13 mouse cellular contexts compared by ENCODE assay signal in genomic region chr2:157306091-157307032, GRCm38 (mm10). TPM values are rescaled to one million over a fixed set of nuclear protein-coding genes. Genes with fewer than 3 reads are reported as not detected.
DNase-seq lines count a peak whose midpoint lies in the region; ATAC-seq lines count a peak whose summit lies in the region.
"Had no signal": no experiment of that assay in that cellular context is flagged by ENCODE, and none has a peak within 500 bp of the region (broad histone marks: within the 10 kb centered on the region; RNA-seq: fewer than 3 reads in every experiment).

No protein-coding gene starts in this region.

- H3K36me3 ChIP-seq in forebrain, embryonic 12.5 days (replicated peaks), result peaks cover 87% of the 10 kb centered on the region
- peaks cover 100% of the 10 kb centered on the region for H3K36me3 ChIP-seq in forebrain, embryonic 10.5 days (replicated peaks)
- peaks cover 23% of the 10 kb centered on the region for H3K36me3 ChIP-seq in limb, embryonic 11.5 days (ENCODE audit: control insufficient read depth, insufficient read depth, low read length)
- H3K36me3 ChIP-seq in limb, embryonic 10.5 days, result peaks cover 100% of the 10 kb centered on the region
- peaks cover 14% of the 10 kb centered on the region for H3K36me3 ChIP-seq in forebrain, embryonic 16.5 days (ENCODE audit: control insufficient read depth, insufficient read depth)
- peaks cover 60% of the 10 kb centered on the region for H3K36me3 ChIP-seq in stomach, embryonic 14.5 days (ENCODE audit: control insufficient read depth, insufficient read depth, low read length)

- no peaks in the 10 kb centered on the region for H3K27me3 ChIP-seq in forebrain, embryonic 12.5 days
- H3K27me3 ChIP-seq in forebrain, embryonic 10.5 days (ENCODE audit: poor library complexity, severe bottlenecking), result no peaks in the 10 kb centered on the region
- H3K27me3 ChIP-seq in limb, embryonic 11.5 days (ENCODE audit: control insufficient read depth, insufficient read depth, low read length), result no peaks in the 10 kb centered on the region
- H3K27me3 ChIP-seq in limb, embryonic 10.5 days (ENCODE audit: low read depth, poor library complexity, severe bottlenecking), result no peaks in the 10 kb centered on the region
- H3K27me3 ChIP-seq in forebrain, embryonic 16.5 days (replicated peaks; ENCODE audit: control insufficient read depth, insufficient read depth, low read length), result no peaks in the 10 kb centered on the region
- no peaks in the 10 kb centered on the region for H3K27me3 ChIP-seq in stomach, embryonic 14.5 days (ENCODE audit: control insufficient read depth, insufficient read depth, low read length)

- 80% methylated on average over 7 of the region's 7 CpGs for WGBS in forebrain, embryonic 12.5 days
- 91% methylated on average over 7 of the region's 7 CpGs for WGBS in forebrain, embryonic 10.5 days
- WGBS in limb, embryonic 11.5 days, result 83% methylated on average over 7 of the region's 7 CpGs
- WGBS in limb, embryonic 10.5 days, result 86% methylated on average over 7 of the region's 7 CpGs
- WGBS in forebrain, embryonic 16.5 days, result 60% methylated on average over 7 of the region's 7 CpGs
- WGBS in stomach, embryonic 14.5 days, result 52% methylated on average over 7 of the region's 7 CpGs

- peak overlapping the region; percentile 46 for H3K27ac ChIP-seq in forebrain, embryonic 12.5 days
- no peak overlapping the region for H3K27ac ChIP-seq in forebrain, embryonic 10.5 days
- 0 out of 2 replicates have a peak overlapping the region, but pooled peaks have one; percentile 23 for H3K27ac ChIP-seq in limb, embryonic 11.5 days (replicated peaks; ENCODE audit: low read depth, low read length)
- no peak overlapping the region for H3K27ac ChIP-seq in limb, embryonic 10.5 days
- H3K27ac ChIP-seq in forebrain, embryonic 16.5 days (ENCODE audit: low read length), result peak overlapping the region; percentile 54
- H3K27ac ChIP-seq in stomach, embryonic 14.5 days (ENCODE audit: low read length), result peak overlapping the region; percentile 77

- no peak for DNase-seq in forebrain, embryonic 10.5 days (ENCODE audit: extremely low spot score, low spot score)
- DNase-seq in limb, embryonic 11.5 days (ENCODE audit: low spot score), result no peak
- no peak for DNase-seq in limb, embryonic 10.5 days (ENCODE audit: low spot score)
- no peak for DNase-seq in kidney, postnatal 36 days
- no peak for DNase-seq in layer of hippocampus, postnatal 36 days
- DNase-seq: cerebellum, adult 9-10 months; heart, postnatal 10 days; kidney, adult 9 months had no signal

- no peaks in the 10 kb centered on the region for H3K9me3 ChIP-seq in forebrain, embryonic 12.5 days
- no peaks in the 10 kb centered on the region for H3K9me3 ChIP-seq in forebrain, embryonic 10.5 days
- H3K9me3 ChIP-seq in limb, embryonic 11.5 days (ENCODE audit: control insufficient read depth, low read length), result no peaks in the 10 kb centered on the region
- no peaks in the 10 kb centered on the region for H3K9me3 ChIP-seq in limb, embryonic 10.5 days (replicated peaks)
- no peaks in the 10 kb centered on the region for H3K9me3 ChIP-seq in forebrain, embryonic 16.5 days (ENCODE audit: control insufficient read depth, low read length)
- H3K9me3 ChIP-seq in stomach, embryonic 14.5 days (ENCODE audit: control insufficient read depth, low read depth, low read length), result no peaks in the 10 kb centered on the region

- ATAC-seq in forebrain, embryonic 12.5 days (ENCODE audit: low FRiP score), result no peak
- no peak for ATAC-seq in limb, embryonic 11.5 days (ENCODE audit: insufficient number of reproducible peaks, low FRiP score, low TSS enrichment, low read depth)
- ATAC-seq in forebrain, embryonic 16.5 days, result peak; percentile 52
- ATAC-seq in stomach, embryonic 14.5 days (ENCODE audit: insufficient number of reproducible peaks, insufficient read depth, low FRiP score, low read depth), result no peak; the same call in 1 of the 2 replicates

- H3K4me1 ChIP-seq in forebrain, embryonic 12.5 days, result peaks cover 5% of the 10 kb centered on the region; the same call in 1 of the 2 replicates
- peaks cover 16% of the 10 kb centered on the region for H3K4me1 ChIP-seq in forebrain, embryonic 10.5 days
- H3K4me1 ChIP-seq in limb, embryonic 11.5 days (ENCODE audit: control insufficient read depth, insufficient read depth, low read length), result no peaks in the 10 kb centered on the region
- H3K4me1 ChIP-seq in limb, embryonic 10.5 days, result no peaks in the 10 kb centered on the region
- H3K4me1 ChIP-seq in forebrain, embryonic 16.5 days (replicated peaks; ENCODE audit: control insufficient read depth, insufficient read depth, low read length), result peaks cover 31% of the 10 kb centered on the region
- peaks cover 5% of the 10 kb centered on the region for H3K4me1 ChIP-seq in stomach, embryonic 14.5 days (ENCODE audit: control insufficient read depth, insufficient read depth, low read length)

- H3K4me2 ChIP-seq in forebrain, embryonic 12.5 days, result no peak overlapping the region
- no peak overlapping the region for H3K4me2 ChIP-seq in limb, embryonic 11.5 days (ENCODE audit: low read depth, severe bottlenecking)
- H3K4me2 ChIP-seq in forebrain, embryonic 16.5 days (ENCODE audit: low read length), result no peak overlapping the region
- H3K4me2 ChIP-seq in stomach, embryonic 14.5 days (replicated peaks; ENCODE audit: low read depth, low read length), result no peak overlapping the region

- H3K4me3 ChIP-seq in forebrain, embryonic 12.5 days (replicated peaks), result no peak overlapping the region
- H3K4me3 ChIP-seq in forebrain, embryonic 10.5 days, result no peak overlapping the region
- no peak overlapping the region for H3K4me3 ChIP-seq in limb, embryonic 11.5 days (ENCODE audit: low read depth, low read length)
- H3K4me3 ChIP-seq in limb, embryonic 10.5 days, result no peak overlapping the region
- no peak overlapping the region for H3K4me3 ChIP-seq in forebrain, embryonic 16.5 days (replicated peaks; ENCODE audit: low read length)
- H3K4me3 ChIP-seq in stomach, embryonic 14.5 days (ENCODE audit: low read depth, low read length), result no peak overlapping the region

- H3K9ac ChIP-seq in forebrain, embryonic 12.5 days, result no peak overlapping the region
- H3K9ac ChIP-seq in limb, embryonic 11.5 days (ENCODE audit: low read length), result no peak overlapping the region
- H3K9ac ChIP-seq in forebrain, embryonic 16.5 days (replicated peaks; ENCODE audit: low read depth, low read length), result no peak overlapping the region
- no peak overlapping the region for H3K9ac ChIP-seq in stomach, embryonic 14.5 days (replicated peaks; ENCODE audit: low read depth, low read length)

RNA-seq across cellular contexts. Expression of gene Mroh8, which starts 27.0 kb away (rescaled TPM):
- 0.67 and 0.88 TPM in 2 replicates for polyA plus RNA-seq in forebrain, embryonic 12.5 days (2016; fragmentation: Nextera tagmentation; extraction: Ambion mirVana)
- polyA plus RNA-seq in forebrain, embryonic 10.5 days (2016; fragmentation: Nextera tagmentation; extraction: Ambion mirVana), result 0.81 and 0.87 TPM in 2 replicates
- 0.34 and 0.39 TPM in 2 replicates for polyA plus RNA-seq in limb, embryonic 11.5 days (2014; fragmentation: Nextera tagmentation; extraction: Ambion mirVana)
- polyA plus RNA-seq in limb, embryonic 10.5 days (2016; fragmentation: Nextera tagmentation; extraction: Ambion mirVana), result 0.58 and 0.66 TPM in 2 replicates
- polyA plus RNA-seq in forebrain, embryonic 16.5 days (2015; fragmentation: Nextera tagmentation; extraction: Ambion mirVana), result 0.20 and 0.30 TPM in 2 replicates
- 0.45 and 0.85 TPM in 2 replicates for polyA plus RNA-seq in stomach, embryonic 14.5 days (2014; fragmentation: Nextera tagmentation; extraction: Ambion mirVana)
- 1 to 10 TPM in 1 of 2 experiments, under 1 TPM in 1; 0.75 to 1.0 TPM for total RNA-seq in layer of hippocampus, postnatal 36 days (2021)

RNA-seq across cellular contexts. Expression of gene Rpn2, which starts 27.5 kb away (rescaled TPM):
- 217 and 221 TPM in 2 replicates for polyA plus RNA-seq in forebrain, embryonic 12.5 days (2016; fragmentation: Nextera tagmentation; extraction: Ambion mirVana)
- 293 and 298 TPM in 2 replicates for polyA plus RNA-seq in forebrain, embryonic 10.5 days (2016; fragmentation: Nextera tagmentation; extraction: Ambion mirVana)
- polyA plus RNA-seq in limb, embryonic 11.5 days (2014; fragmentation: Nextera tagmentation; extraction: Ambion mirVana), result 269 TPM in 2 replicates
- 284 and 290 TPM in 2 replicates for polyA plus RNA-seq in limb, embryonic 10.5 days (2016; fragmentation: Nextera tagmentation; extraction: Ambion mirVana)
- polyA plus RNA-seq in forebrain, embryonic 16.5 days (2015; fragmentation: Nextera tagmentation; extraction: Ambion mirVana), result 183 and 189 TPM in 2 replicates
- 301 and 324 TPM in 2 replicates for polyA plus RNA-seq in stomach, embryonic 14.5 days (2014; fragmentation: Nextera tagmentation; extraction: Ambion mirVana)
- total RNA-seq in layer of hippocampus, postnatal 36 days (2021), result 100 to 1,000 TPM; 131 to 136 TPM

RNA-seq across cellular contexts. Expression of gene Ghrh, which starts 40.9 kb away (rescaled TPM):
- polyA plus RNA-seq in forebrain, embryonic 12.5 days (2016; fragmentation: Nextera tagmentation; extraction: Ambion mirVana), result 1.00 and 2.2 TPM in 2 replicates
- 0.34 TPM in 1 of 2 replicates, not detected in the other for polyA plus RNA-seq in forebrain, embryonic 10.5 days (2016; fragmentation: Nextera tagmentation; extraction: Ambion mirVana)
- not detected in 2 replicates for polyA plus RNA-seq in limb, embryonic 11.5 days (2014; fragmentation: Nextera tagmentation; extraction: Ambion mirVana)
- not detected in 2 replicates for polyA plus RNA-seq in limb, embryonic 10.5 days (2016; fragmentation: Nextera tagmentation; extraction: Ambion mirVana)
- 0.80 TPM in 1 of 2 replicates, not detected in the other for polyA plus RNA-seq in forebrain, embryonic 16.5 days (2015; fragmentation: Nextera tagmentation; extraction: Ambion mirVana)
- polyA plus RNA-seq in stomach, embryonic 14.5 days (2014; fragmentation: Nextera tagmentation; extraction: Ambion mirVana), result not detected in 2 replicates
- total RNA-seq in layer of hippocampus, postnatal 36 days (2021), result not detected
- total RNA-seq: ES-E14; gastrocnemius, adult 8-10 months; heart, postnatal 10 days had no signal

Comparison
In these comparisons a context has a peak if more than half of its experiments do, and no peak if none do; other contexts are left out.
1. H3K27ac ChIP-seq: peak in forebrain, embryonic 12.5 days (single experiment), limb, embryonic 11.5 days (single experiment), forebrain, embryonic 16.5 days (single experiment) and stomach, embryonic 14.5 days (single experiment); none in forebrain, embryonic 10.5 days (single experiment) and limb, embryonic 10.5 days (single experiment).